Comparison of ENCODE assay signal across 10 mouse cellular contexts in the genomic region with DNA sequence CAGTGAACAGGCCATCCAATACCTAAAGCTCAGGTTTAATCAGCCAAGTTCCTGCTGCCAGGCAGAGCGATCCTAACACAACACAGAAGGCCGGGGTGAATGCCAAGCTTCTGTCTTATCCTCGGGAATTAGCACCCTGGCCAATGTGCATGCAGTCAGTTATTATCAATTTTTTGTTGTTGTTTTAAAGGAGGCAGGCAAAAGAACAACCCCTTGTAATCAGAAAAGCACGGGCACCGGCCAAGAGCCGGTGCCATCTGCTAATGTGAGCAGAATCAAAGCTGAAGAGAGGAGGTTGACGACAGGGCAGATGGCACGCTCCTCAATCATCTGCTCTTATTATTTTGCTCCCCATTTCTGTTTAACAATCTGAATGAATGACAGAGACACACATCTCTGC.
A peak's percentile ranks its signal among the peaks of the same experiment; 100 is the strongest.
DNase-seq lines count a peak whose midpoint lies in the region; ATAC-seq lines count a peak whose summit lies in the region.
"Had no signal": no experiment of that assay in that cellular context is flagged by ENCODE, and none has a peak within 500 bp of the region (broad histone marks: within the 10 kb centered on the region; RNA-seq: fewer than 3 reads in every experiment).

No protein-coding gene starts in this region.

- ATAC-seq in heart, embryonic 12.5 days (ENCODE audit: insufficient number of reproducible peaks, low FRiP score): no peak
- ATAC-seq in neural tube, embryonic 14.5 days (ENCODE audit: low read depth): no peak
- no peak for ATAC-seq in frontal cortex, adult (ENCODE audit: low TSS enrichment)

- no peak overlapping the region for H3K27ac ChIP-seq in heart, embryonic 12.5 days (ENCODE audit: poor library complexity, severe bottlenecking)
- 0 out of 2 replicates have a peak overlapping the region, but pooled peaks have one; percentile 22 for H3K27ac ChIP-seq in neural tube, embryonic 14.5 days (ENCODE audit: low read depth, low read length)
- no peak overlapping the region for H3K27ac ChIP-seq in embryonic facial prominence, embryonic 10.5 days (replicated peaks)
- H3K27ac ChIP-seq: liver, embryonic 13.5 days had no signal

- 63% methylated on average over 8 of the region's 8 CpGs for WGBS in heart, embryonic 12.5 days
- 57% methylated on average over 8 of the region's 8 CpGs for WGBS in neural tube, embryonic 14.5 days
- 90% methylated on average over 8 of the region's 8 CpGs for WGBS in embryonic facial prominence, embryonic 10.5 days

- no peak overlapping the region for H3K9ac ChIP-seq in heart, embryonic 12.5 days
- H3K9ac ChIP-seq in neural tube, embryonic 14.5 days (replicated peaks; ENCODE audit: low read depth, low read length): no peak overlapping the region
- H3K9ac ChIP-seq: liver, embryonic 13.5 days had no signal

- no peaks in the 10 kb centered on the region for H3K9me3 ChIP-seq in heart, embryonic 12.5 days (replicated peaks)
- no peaks in the 10 kb centered on the region for H3K9me3 ChIP-seq in neural tube, embryonic 14.5 days (ENCODE audit: control insufficient read depth, low read length)
- no peaks in the 10 kb centered on the region for H3K9me3 ChIP-seq in embryonic facial prominence, embryonic 10.5 days
- H3K9me3 ChIP-seq: liver, embryonic 13.5 days had no signal

- no peak overlapping the region for H3K4me3 ChIP-seq in heart, embryonic 12.5 days
- H3K4me3 ChIP-seq in neural tube, embryonic 14.5 days (ENCODE audit: low read depth, low read length): no peak overlapping the region
- H3K4me3 ChIP-seq in embryonic facial prominence, embryonic 10.5 days: no peak overlapping the region
- H3K4me3 ChIP-seq: liver, embryonic 13.5 days had no signal

- H3K36me3 ChIP-seq in heart, embryonic 12.5 days: no peaks in the 10 kb centered on the region
- H3K36me3 ChIP-seq in neural tube, embryonic 14.5 days (ENCODE audit: control insufficient read depth, insufficient read depth, low read length): no peaks in the 10 kb centered on the region
- H3K36me3 ChIP-seq in embryonic facial prominence, embryonic 10.5 days (replicated peaks): no peaks in the 10 kb centered on the region
- H3K36me3 ChIP-seq: liver, embryonic 13.5 days had no signal

- peak; percentile 61 to 74 for DNase-seq in heart, adult 18-20 months
- DNase-seq in cerebellum, postnatal 10 days: peak; percentile 93 to 95
- peak; percentile 68 for DNase-seq in heart, postnatal 4 days
- no peak for DNase-seq in embryonic facial prominence, embryonic 10.5 days (ENCODE audit: low spot score)
- DNase-seq in frontal cortex, postnatal 36 days (ENCODE audit: low spot score in 2 of 2): no peak
- DNase-seq: liver, embryonic 13.5 days; spleen, adult 18-20 months had no signal

- no peak overlapping the region for H3K4me2 ChIP-seq in heart, embryonic 12.5 days
- H3K4me2 ChIP-seq in neural tube, embryonic 14.5 days (ENCODE audit: low read depth, low read length): no peak overlapping the region
- H3K4me2 ChIP-seq: liver, embryonic 13.5 days had no signal

- no peaks in the 10 kb centered on the region for H3K27me3 ChIP-seq in heart, embryonic 12.5 days (replicated peaks)
- H3K27me3 ChIP-seq in neural tube, embryonic 14.5 days (ENCODE audit: control insufficient read depth, insufficient read depth, low read length): no peaks in the 10 kb centered on the region
- H3K27me3 ChIP-seq in embryonic facial prominence, embryonic 10.5 days (replicated peaks; ENCODE audit: low read depth, poor library complexity, severe bottlenecking): no peaks in the 10 kb centered on the region
- H3K27me3 ChIP-seq: liver, embryonic 13.5 days had no signal

- peaks cover 11% of the 10 kb centered on the region; the same call in 1 of the 2 replicates for H3K4me1 ChIP-seq in heart, embryonic 12.5 days (replicated peaks)
- peaks cover 14% of the 10 kb centered on the region for H3K4me1 ChIP-seq in neural tube, embryonic 14.5 days (ENCODE audit: control insufficient read depth, insufficient read depth, low read length)
- peaks cover 9% of the 10 kb centered on the region; the same call in 1 of the 2 replicates for H3K4me1 ChIP-seq in embryonic facial prominence, embryonic 10.5 days
- H3K4me1 ChIP-seq: liver, embryonic 13.5 days had no signal

Comparison
In these comparisons a context has a peak if more than half of its experiments do, and no peak if none do; other contexts are left out.
1. DNase-seq: peak in heart, adult 18-20 months (2 of 2), cerebellum, postnatal 10 days (2 of 2) and heart, postnatal 4 days (single experiment); none in embryonic facial prominence, embryonic 10.5 days (single experiment) and frontal cortex, postnatal 36 days (0 of 2).